Mouse (Mus musculus): ENCODE results near the gene Zwilch. TPM values are rescaled to one million over a fixed set of nuclear protein-coding genes. Genes with fewer than 3 reads are reported as not detected.

The Zwilch gene
- polyA plus RNA-seq, 1 experiment from 2014 or later = 31.9 TPM

GRCm38 (mm10) chr9:64116876-64117275 is 56.0 kb downstream of the Zwilch start, which contains the start of gene Lctl:
Gene Lctl (plus strand): TSS chr9:64117147.
- no peaks in the 10 kb centered on the region for H3K9me3 ChIP-seq (replicated peaks; ENCODE audit: control insufficient read depth, low read length)
- no peak within 1 kb of the TSS for H3K9ac ChIP-seq (replicated peaks; ENCODE audit: low read length)
- DNase-seq (ENCODE audit: low spot score) = no peak
- H3K27ac ChIP-seq (replicated peaks; ENCODE audit: low read depth, low read length) = no peak within 1 kb of the TSS
- H3K36me3 ChIP-seq (replicated peaks; ENCODE audit: control insufficient read depth, insufficient read depth, low read depth, low read length) = no peaks in the 10 kb centered on the region
- no peak within 1 kb of the TSS for H3K4me2 ChIP-seq (ENCODE audit: low read depth, low read length)
- no peak for ATAC-seq (replicated peaks; ENCODE audit: insufficient number of reproducible peaks, low FRiP score, low TSS enrichment, low read depth)
- 87% methylated on average over 3 of the region's 3 CpGs for WGBS
- H3K4me1 ChIP-seq (ENCODE audit: control insufficient read depth, insufficient read depth, low read length) = no peaks in the 10 kb centered on the region
- H3K27me3 ChIP-seq (ENCODE audit: control insufficient read depth, insufficient read depth, low read length) = no peaks in the 10 kb centered on the region
- no peak within 1 kb of the TSS for H3K4me3 ChIP-seq (ENCODE audit: low read depth, low read length)

- Histone ChIP-seq H3K27ac (replicated peaks; ENCODE audit: low read depth, low read length) (no peak overlapping the region), H3K36me3 (replicated peaks; ENCODE audit: control insufficient read depth, insufficient read depth, low read depth, low read length) (no peaks in the 10 kb centered on the region), H3K9me3 (replicated peaks; ENCODE audit: control insufficient read depth, low read length) (no peaks in the 10 kb centered on the region), H3K4me2 (ENCODE audit: low read depth, low read length) (no peak overlapping the region), H3K9ac (replicated peaks; ENCODE audit: low read length) (no peak overlapping the region), H3K4me1 (ENCODE audit: control insufficient read depth, insufficient read depth, low read length) (no peaks in the 10 kb centered on the region), H3K27me3 (ENCODE audit: control insufficient read depth, insufficient read depth, low read length) (no peaks in the 10 kb centered on the region), H3K4me3 (ENCODE audit: low read depth, low read length) (no peak overlapping the region)
- no peak for DNase-seq (ENCODE audit: low spot score)
- 82% methylated on average over 6 of the region's 6 CpGs for WGBS
- no peak for ATAC-seq (replicated peaks; ENCODE audit: insufficient number of reproducible peaks, low FRiP score, low TSS enrichment, low read depth)
Measured at GRCm38 (mm10) chr9:64115756-64116155, 57.1 kb downstream of the Zwilch start.

- peak; percentile 36 for DNase-seq (ENCODE audit: low spot score)
- H3K4me1 ChIP-seq (ENCODE audit: control insufficient read depth, insufficient read depth, low read length) = no peaks in the 10 kb centered on the region
Measured at GRCm38 (mm10) chr9:64114646-64115045, 58.3 kb downstream of the Zwilch start.

GRCm38 (mm10) chr9:64110502-64110901 is 62.4 kb downstream of the Zwilch start:
- H3K4me2 ChIP-seq (ENCODE audit: low read depth, low read length) = no peak overlapping the region
- no peak overlapping the region for H3K9ac ChIP-seq (replicated peaks; ENCODE audit: low read length)
- H3K4me1 ChIP-seq (ENCODE audit: control insufficient read depth, insufficient read depth, low read length) = no peaks in the 10 kb centered on the region
- H3K36me3 ChIP-seq (replicated peaks; ENCODE audit: control insufficient read depth, insufficient read depth, low read depth, low read length) = no peaks in the 10 kb centered on the region
- H3K27ac ChIP-seq (replicated peaks; ENCODE audit: low read depth, low read length) = no peak overlapping the region
- H3K4me3 ChIP-seq (ENCODE audit: low read depth, low read length) = no peak overlapping the region
- H3K9me3 ChIP-seq (replicated peaks; ENCODE audit: control insufficient read depth, low read length) = no peaks in the 10 kb centered on the region
- no peak for DNase-seq (ENCODE audit: low spot score)
- 96% methylated on average over 16 of the region's 16 CpGs for WGBS
- H3K27me3 ChIP-seq (ENCODE audit: control insufficient read depth, insufficient read depth, low read length) = no peaks in the 10 kb centered on the region
- ATAC-seq (replicated peaks; ENCODE audit: insufficient number of reproducible peaks, low FRiP score, low TSS enrichment, low read depth) = no peak

More at GRCm38 (mm10) chr9:64114646-64115045, 58.3 kb downstream of the Zwilch start:
- Histone ChIP-seq H3K36me3 (replicated peaks; ENCODE audit: control insufficient read depth, insufficient read depth, low read depth, low read length) (no peaks in the 10 kb centered on the region), H3K4me3 (ENCODE audit: low read depth, low read length) (no peak overlapping the region), H3K27ac (replicated peaks; ENCODE audit: low read depth, low read length) (no peak overlapping the region), H3K27me3 (ENCODE audit: control insufficient read depth, insufficient read depth, low read length) (no peaks in the 10 kb centered on the region), H3K9me3 (replicated peaks; ENCODE audit: control insufficient read depth, low read length) (no peaks in the 10 kb centered on the region), H3K9ac (replicated peaks; ENCODE audit: low read length) (no peak overlapping the region), H3K4me2 (ENCODE audit: low read depth, low read length) (no peak overlapping the region)
- WGBS = 62% methylated on average over 2 of the region's 2 CpGs
- ATAC-seq (replicated peaks; ENCODE audit: insufficient number of reproducible peaks, low FRiP score, low TSS enrichment, low read depth) = 0 out of 2 replicates have a peak, but pooled peaks have one; percentile 14

GRCm38 (mm10) chr9:64105301-64105700 is 67.6 kb downstream of the Zwilch start:
- no peak for DNase-seq (ENCODE audit: low spot score)
- no peak overlapping the region for H3K27ac ChIP-seq (replicated peaks; ENCODE audit: low read depth, low read length)
- no peaks in the 10 kb centered on the region for H3K36me3 ChIP-seq (replicated peaks; ENCODE audit: control insufficient read depth, insufficient read depth, low read depth, low read length)
- no peaks in the 10 kb centered on the region for H3K4me1 ChIP-seq (ENCODE audit: control insufficient read depth, insufficient read depth, low read length)
- H3K4me2 ChIP-seq (ENCODE audit: low read depth, low read length) = no peak overlapping the region
- no peak overlapping the region for H3K9ac ChIP-seq (replicated peaks; ENCODE audit: low read length)
- H3K27me3 ChIP-seq (ENCODE audit: control insufficient read depth, insufficient read depth, low read length) = no peaks in the 10 kb centered on the region
- no peak overlapping the region for H3K4me3 ChIP-seq (ENCODE audit: low read depth, low read length)
- no peak for ATAC-seq (replicated peaks; ENCODE audit: insufficient number of reproducible peaks, low FRiP score, low TSS enrichment, low read depth)
- 77% methylated on average over 6 of the region's 6 CpGs for WGBS
- no peaks in the 10 kb centered on the region for H3K9me3 ChIP-seq (replicated peaks; ENCODE audit: control insufficient read depth, low read length)

GRCm38 (mm10) chr9:64100442-64100841 is 72.5 kb downstream of the Zwilch start:
- H3K4me1 ChIP-seq (ENCODE audit: control insufficient read depth, insufficient read depth, low read length) = no peaks in the 10 kb centered on the region
- H3K36me3 ChIP-seq (replicated peaks; ENCODE audit: control insufficient read depth, insufficient read depth, low read depth, low read length) = no peaks in the 10 kb centered on the region
- peak; percentile 80 for DNase-seq (ENCODE audit: low spot score)
- no peak overlapping the region for H3K4me3 ChIP-seq (ENCODE audit: low read depth, low read length)
- no peak overlapping the region for H3K9ac ChIP-seq (replicated peaks; ENCODE audit: low read length)
- H3K9me3 ChIP-seq (replicated peaks; ENCODE audit: control insufficient read depth, low read length) = no peaks in the 10 kb centered on the region
- H3K27ac ChIP-seq (replicated peaks; ENCODE audit: low read depth, low read length) = no peak overlapping the region
- H3K4me2 ChIP-seq (ENCODE audit: low read depth, low read length) = no peak overlapping the region
- ATAC-seq (replicated peaks; ENCODE audit: insufficient number of reproducible peaks, low FRiP score, low TSS enrichment, low read depth) = no peak
- WGBS = under 1% methylated on average over 4 of the region's 4 CpGs
- no peaks in the 10 kb centered on the region for H3K27me3 ChIP-seq (ENCODE audit: control insufficient read depth, insufficient read depth, low read length)

GRCm38 (mm10) chr9:64098282-64098681 is 74.6 kb downstream of the Zwilch start:
- Histone ChIP-seq H3K9me3 (replicated peaks; ENCODE audit: control insufficient read depth, low read length) (no peaks in the 10 kb centered on the region), H3K27ac (replicated peaks; ENCODE audit: low read depth, low read length) (no peak overlapping the region), H3K4me3 (ENCODE audit: low read depth, low read length) (no peak overlapping the region), H3K9ac (replicated peaks; ENCODE audit: low read length) (no peak overlapping the region), H3K4me2 (ENCODE audit: low read depth, low read length) (no peak overlapping the region), H3K27me3 (ENCODE audit: control insufficient read depth, insufficient read depth, low read length) (no peaks in the 10 kb centered on the region), H3K4me1 (ENCODE audit: control insufficient read depth, insufficient read depth, low read length) (no peaks in the 10 kb centered on the region), H3K36me3 (replicated peaks; ENCODE audit: control insufficient read depth, insufficient read depth, low read depth, low read length) (no peaks in the 10 kb centered on the region)
- DNase-seq (ENCODE audit: low spot score) (no peak), ATAC-seq (replicated peaks; ENCODE audit: insufficient number of reproducible peaks, low FRiP score, low TSS enrichment, low read depth) (no peak)
- WGBS = 64% methylated on average over 4 of the region's 4 CpGs

- Histone ChIP-seq H3K27ac (replicated peaks; ENCODE audit: low read depth, low read length) (no peak overlapping the region), H3K4me2 (ENCODE audit: low read depth, low read length) (no peak overlapping the region), H3K4me3 (ENCODE audit: low read depth, low read length) (no peak overlapping the region), H3K27me3 (ENCODE audit: control insufficient read depth, insufficient read depth, low read length) (no peaks in the 10 kb centered on the region), H3K4me1 (ENCODE audit: control insufficient read depth, insufficient read depth, low read length) (no peaks in the 10 kb centered on the region), H3K36me3 (replicated peaks; ENCODE audit: control insufficient read depth, insufficient read depth, low read depth, low read length) (no peaks in the 10 kb centered on the region), H3K9me3 (replicated peaks; ENCODE audit: control insufficient read depth, low read length) (no peaks in the 10 kb centered on the region), H3K9ac (replicated peaks; ENCODE audit: low read length) (no peak overlapping the region)
- WGBS = 67% methylated on average over 11 of the region's 11 CpGs
- DNase-seq (ENCODE audit: low spot score) (no peak), ATAC-seq (replicated peaks; ENCODE audit: insufficient number of reproducible peaks, low FRiP score, low TSS enrichment, low read depth) (no peak; the same call in 1 of the 2 replicates)
Measured at GRCm38 (mm10) chr9:64094083-64094482, 78.8 kb downstream of the Zwilch start.

Measured in embryonic facial prominence, embryonic 11.5 days (tissue).